Mouse (Mus musculus): ENCODE results near the gene Bcar3. TPM values are rescaled to one million over a fixed set of nuclear protein-coding genes. Genes with fewer than 3 reads are reported as not detected.
A peak's percentile ranks its signal among the peaks of the same experiment; 100 is the strongest.

Bcar3 gene
- polyA plus RNA-seq, 1 experiment from 2014 or later: 5.0 TPM

DNA sequence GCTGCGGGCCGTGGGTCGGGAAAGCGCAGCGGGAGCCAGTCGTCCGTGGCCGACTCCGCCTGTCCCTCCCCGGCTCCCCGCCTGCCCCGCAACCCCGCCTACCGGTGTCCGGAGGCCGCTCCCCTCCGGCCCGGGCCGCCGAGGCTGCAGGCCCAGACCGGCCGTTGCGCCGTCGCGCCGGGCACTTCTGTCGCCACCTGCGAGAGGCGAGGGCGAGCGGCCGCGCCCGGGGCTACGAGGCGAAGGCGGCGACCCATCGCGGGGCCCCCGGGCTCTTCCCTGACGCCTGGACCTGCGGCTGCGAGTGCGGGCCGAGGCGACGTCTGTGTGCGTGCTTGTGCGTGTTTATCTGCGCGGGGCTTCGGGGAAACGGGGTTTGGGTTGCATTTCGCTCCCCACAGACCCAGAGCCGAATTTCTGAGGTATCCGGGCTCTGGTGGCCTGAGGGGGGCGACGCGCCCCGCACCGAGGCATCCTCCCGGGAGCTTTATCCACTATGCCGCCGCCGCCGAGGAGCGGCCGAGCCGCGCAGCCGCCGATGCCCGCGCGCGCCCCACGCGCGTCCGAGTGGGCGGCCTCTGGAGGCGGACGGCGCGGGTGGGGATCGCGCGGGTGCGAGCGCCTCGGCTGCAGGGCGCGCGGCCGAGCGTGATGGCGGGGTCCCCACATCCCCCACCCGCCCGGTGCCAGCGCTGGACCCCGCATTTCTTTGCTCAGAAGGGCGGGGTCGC, 548 bp upstream of the Bcar3 start:
- Histone ChIP-seq H3K9me3 (replicated peaks) (no peaks in the 10 kb centered on the region), H3K9ac (peak overlapping the region; percentile 82), H3K4me1 (replicated peaks) (peaks cover 40% of the 10 kb centered on the region), H3K4me3 (replicated peaks) (peak overlapping the region; percentile 85), H3K27me3 (peaks cover 17% of the 10 kb centered on the region), H3K27ac (peak overlapping the region; percentile 74), H3K4me2 (peak overlapping the region; percentile 99), H3K36me3 (no peaks in the 10 kb centered on the region)
- ATAC-seq (ENCODE audit: low read depth) (peak; percentile 91), DNase-seq (no peak)
- WGBS (ENCODE audit: insufficient replicate concordance): 0% methylated on average over 85 of the region's 105 CpGs

DNA sequence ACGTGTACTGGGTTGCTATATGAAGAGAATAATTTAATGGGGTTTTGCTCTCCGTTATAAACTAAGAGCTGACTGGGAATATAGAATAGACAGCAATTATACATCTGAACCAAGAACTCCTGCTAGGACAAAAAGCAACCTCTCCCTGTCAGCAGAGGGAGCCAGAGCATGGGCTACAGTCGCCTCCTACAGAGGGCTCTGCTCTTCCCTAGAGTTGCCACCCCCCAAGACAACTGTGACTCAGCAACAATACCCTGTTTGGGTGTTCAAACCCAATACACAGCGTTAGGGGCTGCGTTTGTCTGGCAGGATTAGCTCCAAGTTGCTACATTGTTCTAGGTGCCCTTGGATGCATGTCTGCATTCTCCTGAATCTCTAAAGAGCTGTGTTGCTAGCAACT, 1.6 kb downstream of the Bcar3 start:
- ATAC-seq (ENCODE audit: low read depth) (peak; percentile 49), DNase-seq (peak; percentile 70)
- 4% methylated on average over 5 of the region's 5 CpGs for WGBS (ENCODE audit: insufficient replicate concordance)
- Histone ChIP-seq H3K4me3 (replicated peaks) (no peak overlapping the region), H3K9ac (no peak overlapping the region), H3K27ac (no peak overlapping the region), H3K4me1 (replicated peaks) (peaks cover 34% of the 10 kb centered on the region), H3K4me2 (no peak overlapping the region), H3K36me3 (no peaks in the 10 kb centered on the region), H3K27me3 (peaks cover 17% of the 10 kb centered on the region), H3K9me3 (replicated peaks) (no peaks in the 10 kb centered on the region)

DNA sequence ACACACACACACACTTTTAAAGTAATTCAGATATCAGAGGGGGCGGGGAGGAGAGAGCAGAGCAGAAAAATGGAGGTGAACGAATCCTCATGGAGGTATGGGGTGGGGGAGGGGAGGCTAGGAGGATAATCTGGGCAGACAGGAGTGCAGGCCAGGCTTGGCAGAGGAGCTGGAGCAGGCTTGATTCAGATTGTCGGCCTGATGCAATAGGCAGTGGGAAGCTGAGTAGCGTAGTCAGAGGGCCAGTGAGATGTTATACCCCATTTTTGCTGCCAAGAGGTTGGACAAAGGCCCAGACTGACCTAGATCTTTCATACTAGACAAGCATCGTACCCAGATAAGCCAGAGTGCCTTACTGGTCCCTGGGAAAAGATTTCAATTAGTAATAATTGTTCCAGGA, 3.0 kb downstream of the Bcar3 start:
- Histone ChIP-seq H3K27me3 (peaks cover 13% of the 10 kb centered on the region), H3K36me3 (no peaks in the 10 kb centered on the region), H3K4me1 (replicated peaks) (peaks cover 30% of the 10 kb centered on the region), H3K9ac (no peak overlapping the region), H3K4me2 (no peak overlapping the region), H3K27ac (no peak overlapping the region), H3K9me3 (replicated peaks) (no peaks in the 10 kb centered on the region), H3K4me3 (replicated peaks) (no peak overlapping the region)
- ATAC-seq (ENCODE audit: low read depth) (no peak), DNase-seq (no peak)
- WGBS (ENCODE audit: insufficient replicate concordance): 69% methylated on average over 5 of the region's 5 CpGs

DNA sequence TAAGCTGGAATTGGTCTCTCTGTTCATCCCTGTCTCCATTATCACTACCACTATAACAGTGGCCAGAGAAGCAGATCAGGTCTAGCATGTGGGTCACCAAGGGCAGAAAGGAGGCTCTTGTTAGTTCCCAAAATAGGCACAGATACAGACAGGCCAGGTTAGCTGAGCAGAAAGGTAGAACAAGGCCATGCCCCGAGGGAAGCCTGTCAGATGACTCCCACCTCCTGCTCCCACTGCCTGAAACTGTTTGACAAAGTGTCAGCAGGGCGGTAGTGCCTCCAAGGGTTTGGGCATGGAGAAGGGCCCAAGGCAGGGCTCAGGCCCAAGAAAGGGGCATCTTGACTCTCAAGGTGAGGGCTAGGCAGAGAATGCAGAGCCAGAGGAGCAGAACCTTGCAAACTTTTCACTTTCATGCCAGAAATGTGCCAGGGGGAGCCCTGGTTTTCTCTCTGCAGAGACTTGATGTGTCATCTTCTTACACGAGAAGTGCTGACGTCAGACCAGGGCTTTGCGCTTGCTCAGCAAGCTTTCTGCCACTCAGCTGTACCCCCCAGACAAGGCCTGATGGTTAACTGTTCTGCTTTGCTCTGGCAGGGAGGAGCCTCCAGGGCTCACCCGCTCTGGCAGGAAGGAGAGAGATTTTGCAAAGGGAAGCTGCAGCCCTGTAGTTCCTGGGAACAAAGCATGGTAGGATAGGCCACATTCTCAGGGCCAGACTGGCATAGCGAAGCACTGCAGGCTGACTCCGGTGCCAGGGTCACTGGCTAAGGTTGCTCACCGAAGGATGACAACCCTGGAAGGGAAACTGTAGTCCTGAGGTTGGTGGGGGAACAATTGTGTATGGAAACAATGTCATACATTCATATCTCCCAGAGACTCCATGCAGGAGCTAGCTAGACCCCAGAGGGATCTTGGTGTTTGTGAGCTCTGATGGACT, 7.3 kb downstream of the Bcar3 start:
- DNase-seq (no peak), ATAC-seq (ENCODE audit: low read depth) (peak; percentile 61)
- Histone ChIP-seq H3K36me3 (no peaks in the 10 kb centered on the region), H3K4me2 (no peak overlapping the region), H3K9ac (no peak overlapping the region), H3K27ac (no peak overlapping the region), H3K27me3 (no peaks in the 10 kb centered on the region), H3K9me3 (replicated peaks) (no peaks in the 10 kb centered on the region), H3K4me1 (replicated peaks) (0 out of 2 replicates have a peak, but pooled peaks cover 1% of the 10 kb centered on the region), H3K4me3 (replicated peaks) (no peak overlapping the region)
- WGBS (ENCODE audit: insufficient replicate concordance): 46% methylated on average over 9 of the region's 9 CpGs

DNA sequence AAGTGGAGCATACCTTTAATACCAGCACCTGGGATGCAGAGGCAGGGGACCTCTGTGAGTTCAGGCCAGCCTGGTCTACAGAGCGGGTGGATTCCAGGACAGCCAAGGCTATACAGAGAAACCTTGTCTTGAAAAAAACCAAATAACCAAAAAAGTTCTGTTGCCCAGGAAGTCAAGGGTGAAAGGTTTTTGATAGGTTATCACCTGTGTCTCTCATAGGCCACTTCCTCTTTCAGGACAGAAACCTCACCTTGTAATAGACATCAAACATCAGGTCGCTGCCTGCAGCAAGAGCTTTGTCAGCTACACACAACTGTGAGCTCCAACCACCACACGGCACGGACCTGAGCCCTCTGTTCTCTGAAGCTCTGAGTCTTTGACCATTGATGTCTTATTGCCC, 10.6 kb downstream of the Bcar3 start:
- DNase-seq (no peak), ATAC-seq (ENCODE audit: low read depth) (no peak)
- no peak overlapping the region for H3K9ac ChIP-seq
- no peaks in the 10 kb centered on the region for H3K4me1 ChIP-seq (replicated peaks)
- H3K36me3 ChIP-seq: no peaks in the 10 kb centered on the region
- no peak overlapping the region for H3K4me3 ChIP-seq (replicated peaks)
- H3K4me2 ChIP-seq: no peak overlapping the region
- 60% methylated on average over 4 of the region's 4 CpGs for WGBS (ENCODE audit: insufficient replicate concordance)
- H3K27ac ChIP-seq: no peak overlapping the region
- H3K9me3 ChIP-seq (replicated peaks): no peaks in the 10 kb centered on the region
- H3K27me3 ChIP-seq: no peaks in the 10 kb centered on the region

DNA sequence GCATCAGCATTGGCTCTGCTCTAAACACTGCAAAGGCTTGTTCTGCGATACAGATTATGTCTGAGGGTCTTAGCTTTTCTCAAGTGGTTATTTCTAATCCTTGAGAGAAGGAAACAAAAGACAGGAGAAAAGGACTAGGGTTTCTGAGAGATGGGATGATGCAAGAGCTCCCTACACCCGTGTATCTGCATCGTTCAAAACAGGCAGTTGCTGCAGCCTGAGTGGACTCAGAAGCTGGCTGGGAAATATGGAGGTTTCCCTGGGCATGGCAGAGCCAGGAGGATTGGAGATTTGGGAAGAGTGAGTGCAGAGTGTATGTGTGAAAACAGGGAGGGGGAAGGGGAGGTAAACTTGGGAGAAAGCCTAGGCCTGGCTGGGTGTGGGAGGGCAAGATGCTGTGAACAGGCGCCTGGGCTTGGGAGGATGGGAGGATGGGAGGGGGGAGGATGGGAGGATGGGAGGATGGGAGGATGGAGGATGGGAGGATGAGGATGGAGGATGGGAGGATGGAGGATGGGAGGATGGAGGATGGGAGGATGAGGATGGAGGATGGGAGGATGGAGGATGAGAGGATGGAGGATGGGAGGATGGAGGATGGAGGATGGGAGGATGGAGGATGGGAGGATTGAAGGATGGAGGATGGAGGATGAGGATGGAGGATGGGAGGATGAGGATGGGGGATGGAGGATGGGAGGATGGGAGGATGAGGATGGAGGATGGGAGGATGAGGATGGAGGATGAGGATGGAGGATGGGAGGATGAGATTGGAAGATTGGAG, 14.1 kb downstream of the Bcar3 start:
- Histone ChIP-seq H3K36me3 (no peaks in the 10 kb centered on the region), H3K27ac (no peak overlapping the region), H3K4me3 (replicated peaks) (no peak overlapping the region), H3K27me3 (no peaks in the 10 kb centered on the region), H3K4me2 (no peak overlapping the region), H3K9me3 (replicated peaks) (no peaks in the 10 kb centered on the region), H3K9ac (no peak overlapping the region), H3K4me1 (replicated peaks) (no peaks in the 10 kb centered on the region)
- 38% methylated on average over 4 of the region's 4 CpGs for WGBS (ENCODE audit: insufficient replicate concordance)
- DNase-seq: no peak
- ATAC-seq (ENCODE audit: low read depth): no peak

DNA sequence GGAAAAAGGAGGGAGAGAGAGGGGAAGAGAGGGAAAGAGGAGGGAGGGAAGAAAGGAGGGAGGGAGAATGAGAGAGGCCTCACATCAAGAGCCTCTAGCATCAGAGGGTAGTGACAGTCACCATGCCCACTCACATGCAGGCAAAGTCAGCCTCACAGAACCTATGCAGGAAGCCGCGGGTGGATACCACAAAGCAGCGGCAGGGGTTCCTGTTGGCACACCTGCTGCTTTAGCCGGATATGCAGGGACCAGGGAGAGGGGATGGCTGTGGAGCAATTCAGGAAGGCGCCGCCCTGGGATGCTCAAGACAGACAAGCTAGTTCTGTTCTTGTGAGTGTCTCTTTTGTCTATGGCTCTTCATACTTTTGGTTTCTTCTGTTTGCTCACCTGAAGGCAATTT, 15.0 kb downstream of the Bcar3 start:
- DNase-seq: no peak
- Histone ChIP-seq H3K36me3 (no peaks in the 10 kb centered on the region), H3K9ac (no peak overlapping the region), H3K27ac (no peak overlapping the region), H3K4me1 (replicated peaks) (peaks cover 4% of the 10 kb centered on the region), H3K4me3 (replicated peaks) (no peak overlapping the region), H3K27me3 (no peaks in the 10 kb centered on the region), H3K4me2 (no peak overlapping the region), H3K9me3 (replicated peaks) (no peaks in the 10 kb centered on the region)
- WGBS (ENCODE audit: insufficient replicate concordance): 26% methylated on average over 6 of the region's 6 CpGs
- no peak for ATAC-seq (ENCODE audit: low read depth)

DNA sequence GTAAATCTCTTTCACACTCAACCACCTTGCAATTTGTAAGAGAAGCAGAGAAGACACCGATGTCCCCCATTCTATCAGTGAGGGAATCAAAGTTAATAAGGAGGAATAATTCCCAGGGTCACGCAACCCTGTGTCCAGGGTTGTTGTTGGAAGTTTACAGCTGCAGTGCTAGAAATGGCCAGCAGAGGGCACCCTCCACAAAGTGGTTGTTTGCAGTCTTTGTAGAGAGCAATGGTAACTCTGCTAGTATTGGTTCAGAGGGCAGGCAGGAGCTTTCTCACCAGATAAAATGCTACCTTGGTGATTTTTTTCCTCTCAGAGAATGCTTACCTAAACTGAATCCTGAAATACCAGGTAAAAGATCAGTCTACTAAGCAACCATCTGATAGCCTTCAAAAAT, 18.1 kb downstream of the Bcar3 start:
- Histone ChIP-seq H3K4me2 (no peak overlapping the region), H3K27me3 (no peaks in the 10 kb centered on the region), H3K27ac (no peak overlapping the region), H3K36me3 (no peaks in the 10 kb centered on the region), H3K9ac (no peak overlapping the region), H3K9me3 (replicated peaks) (no peaks in the 10 kb centered on the region), H3K4me3 (replicated peaks) (no peak overlapping the region), H3K4me1 (replicated peaks) (peaks cover 11% of the 10 kb centered on the region)
- DNase-seq: peak; percentile 55
- 18% methylated on average over 2 of the region's 2 CpGs for WGBS (ENCODE audit: insufficient replicate concordance)
- ATAC-seq (ENCODE audit: low read depth): 0 out of 2 replicates have a peak, but pooled peaks have one; percentile 33

DNA sequence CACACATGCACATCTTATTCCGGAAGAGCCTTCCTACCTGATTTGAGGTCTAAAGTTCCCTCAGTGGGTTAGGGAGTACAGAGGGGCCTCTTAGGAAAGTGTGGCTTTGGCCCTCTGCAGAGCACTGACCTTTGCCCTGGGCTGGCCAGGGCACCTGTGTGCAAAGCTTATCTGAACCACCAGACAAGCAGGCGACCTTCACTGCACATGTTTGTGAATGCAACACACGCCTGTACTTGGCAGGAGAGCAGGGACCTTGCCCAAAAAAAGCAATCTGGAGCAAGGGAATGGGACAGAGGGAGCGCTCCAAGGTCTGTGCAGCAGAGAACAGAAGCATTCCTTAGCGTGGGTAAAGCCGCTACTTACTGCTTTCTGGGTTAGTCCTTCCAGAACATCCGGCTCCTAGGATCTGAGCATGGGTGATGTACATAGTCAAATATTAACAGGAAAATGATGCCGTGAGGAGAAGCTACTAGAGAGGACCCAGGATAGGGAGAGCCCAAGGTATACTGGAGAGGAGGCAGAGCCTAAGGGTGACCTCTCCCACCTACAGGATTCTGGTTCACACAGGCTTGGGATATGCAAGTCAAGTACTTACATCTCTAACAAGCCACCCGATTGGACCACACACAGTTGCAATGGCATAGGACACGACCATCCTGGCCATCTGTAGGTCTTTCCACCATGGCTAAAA, 19.1 kb downstream of the Bcar3 start:
- 57% methylated on average over 10 of the region's 10 CpGs for WGBS (ENCODE audit: insufficient replicate concordance)
- no peak for DNase-seq
- Histone ChIP-seq H3K4me3 (replicated peaks) (no peak overlapping the region), H3K36me3 (no peaks in the 10 kb centered on the region), H3K4me1 (replicated peaks) (peaks cover 11% of the 10 kb centered on the region), H3K27ac (peak overlapping the region; percentile 60; the same call in 1 of the 2 replicates), H3K9me3 (replicated peaks) (no peaks in the 10 kb centered on the region), H3K9ac (no peak overlapping the region), H3K27me3 (no peaks in the 10 kb centered on the region), H3K4me2 (no peak overlapping the region)
- ATAC-seq (ENCODE audit: low read depth): peak; percentile 72

DNA sequence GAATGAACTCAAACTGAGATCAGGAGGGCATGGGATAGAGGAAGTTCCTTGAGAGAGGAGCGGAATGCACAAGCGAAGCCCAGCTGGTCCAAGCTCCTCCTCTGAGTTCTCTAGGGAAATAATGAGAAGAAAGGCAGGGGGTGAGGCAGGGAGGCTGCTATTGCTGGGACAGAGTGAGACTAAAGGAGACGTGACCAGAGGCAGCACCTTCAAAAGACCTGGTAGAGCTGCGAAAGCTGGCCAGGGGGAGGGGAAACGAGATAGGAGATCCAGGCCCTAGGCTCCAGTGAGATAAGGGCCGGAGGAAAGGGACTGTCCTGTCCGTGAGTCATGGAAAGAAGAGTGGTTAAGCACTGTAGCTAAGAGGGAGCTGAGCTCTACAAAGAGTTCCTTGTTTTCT, 20.0 kb downstream of the Bcar3 start:
- WGBS (ENCODE audit: insufficient replicate concordance): 20% methylated on average over 7 of the region's 7 CpGs
- no peak overlapping the region for H3K4me3 ChIP-seq (replicated peaks)
- no peak overlapping the region for H3K9ac ChIP-seq
- H3K27me3 ChIP-seq: no peaks in the 10 kb centered on the region
- peak overlapping the region; percentile 60 for H3K27ac ChIP-seq
- H3K4me2 ChIP-seq: no peak overlapping the region
- H3K4me1 ChIP-seq (replicated peaks): peaks cover 11% of the 10 kb centered on the region
- H3K36me3 ChIP-seq: no peaks in the 10 kb centered on the region
- no peak for DNase-seq
- ATAC-seq (ENCODE audit: low read depth): peak; percentile 20; the same call in 1 of the 2 replicates
- H3K9me3 ChIP-seq (replicated peaks): no peaks in the 10 kb centered on the region

Measured in liver, embryonic 13.5 days (tissue).